Mouse (Mus musculus): ENCODE data around the gene Asgr2. TPM values are rescaled to one million over a fixed set of nuclear protein-coding genes. Genes with fewer than 3 reads are reported as not detected.
"Not testable (repeated sequence)": the region's sequence is repeated elsewhere in the genome, so short reads cannot be mapped to it uniquely, and the experiment has no call there.

Asgr2 gene
- polyA plus RNA-seq, 1 experiment from 2014 or later: not detected

GRCm38 (mm10) chr11:70135001-70135400 is 42.6 kb downstream of the Asgr2 start:
- H3K9me3 ChIP-seq (replicated peaks; ENCODE audit: control insufficient read depth, low read length); H3K4me2 ChIP-seq (ENCODE audit: low read depth, low read length); DNase-seq (ENCODE audit: low spot score); H3K27me3 ChIP-seq (ENCODE audit: control insufficient read depth, insufficient read depth, low read length); H3K4me1 ChIP-seq (ENCODE audit: control insufficient read depth, insufficient read depth, low read length); H3K9ac ChIP-seq (replicated peaks; ENCODE audit: low read length); H3K36me3 ChIP-seq (replicated peaks; ENCODE audit: control insufficient read depth, insufficient read depth, low read depth, low read length); ATAC-seq (replicated peaks; ENCODE audit: insufficient number of reproducible peaks, low FRiP score, low TSS enrichment, low read depth); H3K27ac ChIP-seq (replicated peaks; ENCODE audit: low read depth, low read length); H3K4me3 ChIP-seq (ENCODE audit: low read depth, low read length): not testable (repeated sequence)
- WGBS: 71% methylated on average over 3 of the region's 3 CpGs

DNA sequence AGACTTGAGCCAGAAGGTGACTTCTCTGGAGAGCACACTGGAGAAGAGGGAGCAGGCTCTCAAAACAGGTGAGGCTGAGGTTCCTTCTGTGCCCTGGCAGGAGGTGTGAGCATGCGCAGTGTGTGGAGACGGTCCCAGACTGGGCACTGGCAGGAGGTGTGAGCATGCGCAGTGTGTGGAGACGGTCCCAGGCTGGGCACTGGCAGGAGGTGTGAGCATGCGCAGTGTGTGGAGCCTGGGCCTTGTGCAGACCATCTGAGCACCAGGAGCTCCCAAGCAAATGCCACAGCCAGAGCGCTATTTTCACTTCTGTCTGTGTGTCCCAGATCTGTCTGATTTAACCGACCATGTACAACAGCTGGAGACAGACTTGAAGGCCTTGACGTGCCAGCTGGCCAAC is 43.5 kb downstream of the Asgr2 start:
- WGBS: 94% methylated on average over 8 of the region's 8 CpGs
- not testable (repeated sequence) for H3K4me2 ChIP-seq (ENCODE audit: low read depth, low read length); ATAC-seq (replicated peaks; ENCODE audit: insufficient number of reproducible peaks, low FRiP score, low TSS enrichment, low read depth); H3K9ac ChIP-seq (replicated peaks; ENCODE audit: low read length); H3K27me3 ChIP-seq (ENCODE audit: control insufficient read depth, insufficient read depth, low read length); DNase-seq (ENCODE audit: low spot score); H3K36me3 ChIP-seq (replicated peaks; ENCODE audit: control insufficient read depth, insufficient read depth, low read depth, low read length); H3K4me1 ChIP-seq (ENCODE audit: control insufficient read depth, insufficient read depth, low read length); H3K4me3 ChIP-seq (ENCODE audit: low read depth, low read length); H3K27ac ChIP-seq (replicated peaks; ENCODE audit: low read depth, low read length); H3K9me3 ChIP-seq (replicated peaks; ENCODE audit: control insufficient read depth, low read length)

DNA sequence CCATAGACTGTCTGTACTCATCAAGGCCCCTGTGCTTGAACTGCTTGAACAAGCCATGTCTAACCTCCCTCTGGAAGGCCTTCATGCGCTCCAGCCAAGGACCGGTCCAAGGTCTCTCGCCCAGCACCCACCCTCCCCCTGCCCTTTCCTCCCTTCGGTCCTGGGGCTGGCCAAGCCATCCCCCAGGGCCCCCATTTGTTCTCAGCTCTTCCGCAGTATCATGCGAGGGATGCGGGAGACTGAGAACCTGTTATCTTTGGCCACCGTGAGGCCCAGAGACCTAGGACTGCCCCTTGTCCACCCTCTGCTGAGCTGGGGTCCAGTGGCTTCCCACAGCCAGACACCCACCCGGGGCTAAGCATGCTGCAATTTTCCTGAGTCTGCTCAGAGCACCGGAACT is 46.7 kb downstream of the Asgr2 start:
- Histone ChIP-seq H3K4me1 (ENCODE audit: control insufficient read depth, insufficient read depth, low read length) (no peaks in the 10 kb centered on the region), H3K4me3 (ENCODE audit: low read depth, low read length) (no peak overlapping the region), H3K27me3 (ENCODE audit: control insufficient read depth, insufficient read depth, low read length) (no peaks in the 10 kb centered on the region), H3K27ac (replicated peaks; ENCODE audit: low read depth, low read length) (no peak overlapping the region), H3K9me3 (replicated peaks; ENCODE audit: control insufficient read depth, low read length) (no peaks in the 10 kb centered on the region), H3K9ac (replicated peaks; ENCODE audit: low read length) (no peak overlapping the region), H3K4me2 (ENCODE audit: low read depth, low read length) (no peak overlapping the region), H3K36me3 (replicated peaks; ENCODE audit: control insufficient read depth, insufficient read depth, low read depth, low read length) (no peaks in the 10 kb centered on the region)
- no peak for DNase-seq (ENCODE audit: low spot score)
- 88% methylated on average over 10 of the region's 10 CpGs for WGBS
- ATAC-seq (replicated peaks; ENCODE audit: insufficient number of reproducible peaks, low FRiP score, low TSS enrichment, low read depth): no peak

- WGBS: 65% methylated on average over 3 of the region's 3 CpGs
- Histone ChIP-seq H3K9ac (replicated peaks; ENCODE audit: low read length) (no peak overlapping the region), H3K4me2 (ENCODE audit: low read depth, low read length) (no peak overlapping the region), H3K9me3 (replicated peaks; ENCODE audit: control insufficient read depth, low read length) (no peaks in the 10 kb centered on the region), H3K27me3 (ENCODE audit: control insufficient read depth, insufficient read depth, low read length) (no peaks in the 10 kb centered on the region), H3K36me3 (replicated peaks; ENCODE audit: control insufficient read depth, insufficient read depth, low read depth, low read length) (no peaks in the 10 kb centered on the region), H3K4me1 (ENCODE audit: control insufficient read depth, insufficient read depth, low read length) (no peaks in the 10 kb centered on the region), H3K27ac (replicated peaks; ENCODE audit: low read depth, low read length) (no peak overlapping the region), H3K4me3 (ENCODE audit: low read depth, low read length) (no peak overlapping the region)
- ATAC-seq (replicated peaks; ENCODE audit: insufficient number of reproducible peaks, low FRiP score, low TSS enrichment, low read depth) (no peak), DNase-seq (ENCODE audit: low spot score) (no peak)
Observed at GRCm38 (mm10) chr11:70151072-70151471, 58.6 kb downstream of the Asgr2 start.

Other genes with a start within 250 kb of the Asgr2 start
- gene Plscr3, start 246.3 kb upstream of the Asgr2 start, polyA plus RNA-seq (2014; fragmentation: Nextera tagmentation; extraction: Ambion mirVana): 90.0 and 102 TPM in 2 replicates
- 1.1 and 1.9 TPM in 2 replicates for gene Tnk1, start 233.9 kb upstream of the Asgr2 start, polyA plus RNA-seq (2014; fragmentation: Nextera tagmentation; extraction: Ambion mirVana)
- gene Tmem95, start 214.6 kb upstream of the Asgr2 start, polyA plus RNA-seq (2014; fragmentation: Nextera tagmentation; extraction: Ambion mirVana): not detected in 2 replicates
- 3.2 and 3.5 TPM in 2 replicates for gene Kctd11, start 211.2 kb upstream of the Asgr2 start, polyA plus RNA-seq (2014; fragmentation: Nextera tagmentation; extraction: Ambion mirVana)
- gene Acap1, start 197.1 kb upstream of the Asgr2 start, polyA plus RNA-seq (2014; fragmentation: Nextera tagmentation; extraction: Ambion mirVana): 0.56 and 0.60 TPM in 2 replicates
- 17.6 and 20.7 TPM in 2 replicates for gene 2810408A11Rik, start 191.7 kb upstream of the Asgr2 start, polyA plus RNA-seq (2014; fragmentation: Nextera tagmentation; extraction: Ambion mirVana)
- gene Neurl4, start 191.6 kb upstream of the Asgr2 start, polyA plus RNA-seq (2014; fragmentation: Nextera tagmentation; extraction: Ambion mirVana): 11.5 and 13.8 TPM in 2 replicates
- gene Gps2, start 178.8 kb upstream of the Asgr2 start, polyA plus RNA-seq (2014; fragmentation: Nextera tagmentation; extraction: Ambion mirVana): 76.2 and 81.8 TPM in 2 replicates
- 2,030 and 2,067 TPM in 2 replicates for gene Eif5a, start 170.7 kb upstream of the Asgr2 start, polyA plus RNA-seq (2014; fragmentation: Nextera tagmentation; extraction: Ambion mirVana)
- gene Ybx2, start 156.8 kb upstream of the Asgr2 start, polyA plus RNA-seq (2014; fragmentation: Nextera tagmentation; extraction: Ambion mirVana): 5.5 and 6.6 TPM in 2 replicates
- 20.2 and 20.5 TPM in 2 replicates for gene Slc2a4, start 144.5 kb upstream of the Asgr2 start, polyA plus RNA-seq (2014; fragmentation: Nextera tagmentation; extraction: Ambion mirVana)
- 17.1 and 22.0 TPM in 2 replicates for gene Cldn7, start 127.9 kb upstream of the Asgr2 start, polyA plus RNA-seq (2014; fragmentation: Nextera tagmentation; extraction: Ambion mirVana)
- 26.2 and 26.5 TPM in 2 replicates for gene Ctdnep1, start 111.5 kb upstream of the Asgr2 start, polyA plus RNA-seq (2014; fragmentation: Nextera tagmentation; extraction: Ambion mirVana)
- gene Elp5, start 110.1 kb upstream of the Asgr2 start, polyA plus RNA-seq (2014; fragmentation: Nextera tagmentation; extraction: Ambion mirVana): 156 and 157 TPM in 2 replicates
- gene Gabarap, start 101.5 kb upstream of the Asgr2 start, polyA plus RNA-seq (2014; fragmentation: Nextera tagmentation; extraction: Ambion mirVana): 474 and 509 TPM in 2 replicates
- gene Phf23, start 96.9 kb upstream of the Asgr2 start, polyA plus RNA-seq (2014; fragmentation: Nextera tagmentation; extraction: Ambion mirVana): 57.7 and 58.0 TPM in 2 replicates
- gene Dvl2, start 92.0 kb upstream of the Asgr2 start, polyA plus RNA-seq (2014; fragmentation: Nextera tagmentation; extraction: Ambion mirVana): 34.9 and 35.7 TPM in 2 replicates
- gene Acadvl, start 77.2 kb upstream of the Asgr2 start, polyA plus RNA-seq (2014; fragmentation: Nextera tagmentation; extraction: Ambion mirVana): 54.2 and 57.6 TPM in 2 replicates
- 7.6 and 11.2 TPM in 2 replicates for gene Dlg4, start 75.7 kb upstream of the Asgr2 start, polyA plus RNA-seq (2014; fragmentation: Nextera tagmentation; extraction: Ambion mirVana)
- gene Asgr1, start 38.6 kb upstream of the Asgr2 start, polyA plus RNA-seq (2014; fragmentation: Nextera tagmentation; extraction: Ambion mirVana): 0.46 and 0.95 TPM in 2 replicates
- 0.39 TPM in 1 of 2 replicates, not detected in the other for gene Mgl2, start 37.7 kb downstream of the Asgr2 start, polyA plus RNA-seq (2014; fragmentation: Nextera tagmentation; extraction: Ambion mirVana)
- gene Clec10a, start 63.6 kb downstream of the Asgr2 start, polyA plus RNA-seq (2014; fragmentation: Nextera tagmentation; extraction: Ambion mirVana): 0.72 and 1.3 TPM in 2 replicates
- 0.81 TPM in 1 of 2 replicates, not detected in the other for gene Slc16a11, start 120.1 kb downstream of the Asgr2 start, polyA plus RNA-seq (2014; fragmentation: Nextera tagmentation; extraction: Ambion mirVana)
- gene Slc16a13, start 128.4 kb downstream of the Asgr2 start, polyA plus RNA-seq (2014; fragmentation: Nextera tagmentation; extraction: Ambion mirVana): 8.5 and 13.4 TPM in 2 replicates
- 6.7 and 6.9 TPM in 2 replicates for gene Bcl6b, start 137.2 kb downstream of the Asgr2 start, polyA plus RNA-seq (2014; fragmentation: Nextera tagmentation; extraction: Ambion mirVana)
- gene 0610010K14Rik, start 145.3 kb downstream of the Asgr2 start, polyA plus RNA-seq (2014; fragmentation: Nextera tagmentation; extraction: Ambion mirVana): 195 and 211 TPM in 2 replicates
- gene Gm21988, start 147.2 kb downstream of the Asgr2 start, polyA plus RNA-seq (2014; fragmentation: Nextera tagmentation; extraction: Ambion mirVana): 7.5 and 9.1 TPM in 2 replicates
- gene Rnasek, start 147.2 kb downstream of the Asgr2 start, polyA plus RNA-seq (2014; fragmentation: Nextera tagmentation; extraction: Ambion mirVana): 103 and 110 TPM in 2 replicates
- 3.2 and 4.1 TPM in 2 replicates for gene Alox12, start 162.7 kb downstream of the Asgr2 start, polyA plus RNA-seq (2014; fragmentation: Nextera tagmentation; extraction: Ambion mirVana)
- gene Alox12e, start 230.0 kb downstream of the Asgr2 start, polyA plus RNA-seq (2014; fragmentation: Nextera tagmentation; extraction: Ambion mirVana): 0.14 and 0.43 TPM in 2 replicates

Measured in embryonic facial prominence, embryonic 11.5 days (tissue).